ENCODE assay signal across 8 mouse cellular contexts in the genomic region with DNA sequence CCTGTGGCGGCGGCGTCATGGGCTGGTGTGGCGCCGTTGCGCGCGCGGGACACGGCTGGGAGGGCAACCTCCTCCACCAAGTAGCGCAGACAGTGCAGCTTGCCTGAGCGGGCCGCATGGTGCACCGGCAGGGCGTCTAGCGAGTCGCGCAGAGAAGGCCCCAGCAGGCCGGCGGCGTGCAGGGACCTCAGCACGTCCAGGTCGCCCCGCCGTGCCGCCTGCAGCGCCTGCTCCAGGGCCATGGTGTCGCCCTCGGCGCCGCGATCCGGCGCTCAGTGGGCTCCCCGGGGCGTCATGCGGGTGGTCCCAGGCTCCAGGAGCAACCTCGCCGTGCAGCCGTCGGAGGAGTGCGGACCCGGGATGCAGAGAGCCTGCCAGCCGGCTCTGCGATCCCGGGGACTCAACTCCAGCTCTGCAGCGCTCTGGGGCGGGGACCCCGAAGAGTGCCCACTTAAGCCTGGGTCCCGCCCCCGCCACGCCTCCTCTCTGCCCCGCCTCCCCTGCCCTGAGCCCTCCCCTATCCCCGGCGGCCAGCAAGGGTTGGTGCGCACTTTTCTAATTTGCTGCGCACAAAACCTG. TPM values are rescaled to one million over a fixed set of nuclear protein-coding genes. Genes with fewer than 3 reads are reported as not detected.
DNase-seq lines count a peak whose midpoint lies in the region; ATAC-seq lines count a peak whose summit lies in the region.

Espn (minus strand) TSS at position 406 of the 579 bp plus-strand sequence.

- WGBS in kidney, embryonic 14.5 days: under 1% methylated on average over 57 of the region's 57 CpGs

- peak within 1 kb of the TSS; percentile 47 for H3K4me3 ChIP-seq in kidney, embryonic 14.5 days (ENCODE audit: low read length)

- H3K4me1 ChIP-seq in kidney, embryonic 14.5 days (ENCODE audit: control insufficient read depth, insufficient read depth, low read length): peaks cover 10% of the 10 kb centered on the region

- ATAC-seq in kidney, embryonic 14.5 days (ENCODE audit: low FRiP score, low TSS enrichment): peak; percentile 90

- DNase-seq in spleen, adult 18-20 months: peak; percentile 44 to 66
- no peak for DNase-seq in spleen, adult 12 weeks (ENCODE audit: low spot score)
- no peak for DNase-seq in gonadal fat pad, adult 2 months (ENCODE audit: low read depth)
- peak; percentile 74 for DNase-seq in lung, postnatal 10 days
- peak; percentile 47 for DNase-seq in retina, postnatal 7 days (ENCODE audit: low read depth, low spot score)
- no peak for DNase-seq in cerebellum, postnatal 4 days (ENCODE audit: low spot score in 2 of 2)
- no peak for DNase-seq in right cerebral cortex, postnatal 36 days (ENCODE audit: low spot score in 2 of 2)

- no peaks in the 10 kb centered on the region for H3K9me3 ChIP-seq in kidney, embryonic 14.5 days (ENCODE audit: control insufficient read depth, low read length)

- H3K4me2 ChIP-seq in kidney, embryonic 14.5 days (replicated peaks; ENCODE audit: low read depth, low read length): peak within 1 kb of the TSS; percentile 85

- peak within 1 kb of the TSS; percentile 51 for H3K9ac ChIP-seq in kidney, embryonic 14.5 days (ENCODE audit: low read depth, low read length)

- peaks cover 23% of the 10 kb centered on the region for H3K27me3 ChIP-seq in kidney, embryonic 14.5 days (ENCODE audit: control insufficient read depth, insufficient read depth, low read length)

- no peak within 1 kb of the TSS for H3K27ac ChIP-seq in kidney, embryonic 14.5 days (ENCODE audit: low read depth, low read length)

- no peaks in the 10 kb centered on the region for H3K36me3 ChIP-seq in kidney, embryonic 14.5 days (ENCODE audit: control insufficient read depth, insufficient read depth, low read length)

RNA-seq across cellular contexts. Expression of gene Espn, which starts in this region (rescaled TPM):
- polyA plus RNA-seq in gonadal fat pad, adult 2 months (2012; rRNA removed): 83.7 and 126 TPM in 2 replicates
- polyA plus RNA-seq in kidney, embryonic 14.5 days (2014; fragmentation: Nextera tagmentation; extraction: Ambion mirVana): 36.1 and 36.3 TPM in 2 replicates

Comparison
In these comparisons a context has a peak if more than half of its experiments do, and no peak if none do; other contexts are left out.
1. DNase-seq: peak in spleen, adult 18-20 months (2 of 2), lung, postnatal 10 days (single experiment) and retina, postnatal 7 days (single experiment); none in spleen, adult 12 weeks (single experiment), gonadal fat pad, adult 2 months (single experiment), cerebellum, postnatal 4 days (0 of 2) and right cerebral cortex, postnatal 36 days (0 of 2).